Mouse (Mus musculus) limb, embryonic 15.5 days (tissue): ENCODE measurements around the gene Rnf220. TPM values are rescaled to one million over a fixed set of nuclear protein-coding genes. Genes with fewer than 3 reads are reported as not detected.

Source experiments
- ATAC-seq: fragments of 200-750 bp; cut with Nextera tagmentation; 2 replicates; pipeline ENCODE4 v1.8.0; 2017; ENCODE audit warnings: low read depth, moderate TSS enrichment; ENCODE audit not compliant: insufficient number of reproducible peaks, low FRiP score, low TSS enrichment
- H3K27ac ChIP-seq: fragments of 300-500 bp; sonication (generic); 2 replicates; pipeline ENCODE4 v1.5.1; 2015; ENCODE audit warnings: moderate library complexity, mild to moderate bottlenecking, inconsistent platforms
- H3K27me3 ChIP-seq: fragments of 300-500 bp; sonication (generic); 2 replicates; pipeline ENCODE4 v1.6.1; 2015; ENCODE audit warnings: inconsistent platforms
- H3K36me3 ChIP-seq: fragments of 300-500 bp; sonication (generic); 2 replicates; pipeline ENCODE4 v1.6.1; 2015; ENCODE audit warnings: inconsistent platforms
- H3K4me1 ChIP-seq: fragments of 300-500 bp; sonication (generic); 2 replicates; pipeline ENCODE4 v1.6.1; 2015; ENCODE audit warnings: inconsistent platforms
- H3K4me2 ChIP-seq: fragments of 300-500 bp; sonication (generic); 2 replicates; pipeline ENCODE4 v1.6.1; 2015; ENCODE audit warnings: mild to moderate bottlenecking, inconsistent platforms
- H3K4me3 ChIP-seq: fragments of 300-500 bp; sonication (generic); 2 replicates; pipeline ENCODE4 v1.5.1; 2015; ENCODE audit warnings: mild to moderate bottlenecking, inconsistent platforms
- H3K9ac ChIP-seq: fragments of 300-500 bp; sonication (generic); 2 replicates; pipeline ENCODE4 v1.6.1; 2015; ENCODE audit warnings: inconsistent platforms
- H3K9me3 ChIP-seq: fragments of 300-500 bp; sonication (generic); 2 replicates; pipeline ENCODE4 v1.6.1; 2016; ENCODE audit warnings: inconsistent platforms
- WGBS: fragments of 180-500 bp; shearing (Covaris S2); methylation state at CpG from one replicate; pipeline ENCODE4 v1.1.7; 2015; 5-methylcytosine and 5-hydroxymethylcytosine counted together
- polyA plus RNA-seq: library from polyadenylated mRNA; unstranded; fragments of >200 nt; fragmentation: Nextera tagmentation; extraction: Ambion mirVana; gene quantifications from 2 replicates; pipeline ENCODE4 v1.2.1, GENCODE M21; 2015

Gene Rnf220
- polyA plus RNA-seq, 1 experiment from 2014 or later = 73.0 TPM

- WGBS = 89% methylated on average over 19 of the region's 19 CpGs
Observed at GRCm38 (mm10) chr4:117367365-117367764, 129.5 kb downstream of the Rnf220 start.

GRCm38 (mm10) chr4:117362085-117362484 is 134.8 kb downstream of the Rnf220 start:
- Histone ChIP-seq H3K27me3 (no peaks in the 10 kb centered on the region), H3K9me3 (no peaks in the 10 kb centered on the region), H3K36me3 (no peaks in the 10 kb centered on the region), H3K27ac (no peak overlapping the region), H3K4me2 (no peak overlapping the region), H3K4me3 (no peak overlapping the region), H3K9ac (no peak overlapping the region), H3K4me1 (peaks cover 15% of the 10 kb centered on the region; the same call in 1 of the 2 replicates)
- no peak for ATAC-seq
- WGBS = 29% methylated on average over 5 of the region's 5 CpGs

More at GRCm38 (mm10) chr4:117367365-117367764, 129.5 kb downstream of the Rnf220 start:
- ATAC-seq = no peak
- Histone ChIP-seq H3K4me3 (no peak overlapping the region), H3K27me3 (peaks cover 6% of the 10 kb centered on the region; the same call in 1 of the 2 replicates), H3K9ac (no peak overlapping the region), H3K9me3 (no peaks in the 10 kb centered on the region), H3K27ac (no peak overlapping the region), H3K4me2 (no peak overlapping the region), H3K4me1 (peaks cover 15% of the 10 kb centered on the region), H3K36me3 (no peaks in the 10 kb centered on the region)

- Histone ChIP-seq H3K4me3 (no peak overlapping the region), H3K9ac (no peak overlapping the region), H3K4me1 (peaks cover 19% of the 10 kb centered on the region), H3K9me3 (no peaks in the 10 kb centered on the region), H3K27ac (no peak overlapping the region), H3K4me2 (no peak overlapping the region), H3K27me3 (no peaks in the 10 kb centered on the region), H3K36me3 (no peaks in the 10 kb centered on the region)
- no peak for ATAC-seq
- WGBS = 29% methylated on average over 7 of the region's 7 CpGs
Observed at GRCm38 (mm10) chr4:117361558-117361873, 135.3 kb downstream of the Rnf220 start.

- Histone ChIP-seq H3K4me3 (no peak overlapping the region), H3K36me3 (no peaks in the 10 kb centered on the region), H3K27me3 (no peaks in the 10 kb centered on the region), H3K4me1 (peaks cover 23% of the 10 kb centered on the region), H3K27ac (no peak overlapping the region), H3K9ac (no peak overlapping the region), H3K4me2 (no peak overlapping the region), H3K9me3 (no peaks in the 10 kb centered on the region)
- 52% methylated on average over 16 of the region's 16 CpGs for WGBS
- no peak for ATAC-seq
Observed at GRCm38 (mm10) chr4:117360713-117361557, 135.9 kb downstream of the Rnf220 start.

- H3K4me2 ChIP-seq = no peak overlapping the region
- no peak overlapping the region for H3K9ac ChIP-seq
- peaks cover 23% of the 10 kb centered on the region for H3K4me1 ChIP-seq
- 71% methylated on average over 17 of the region's 17 CpGs for WGBS
- no peaks in the 10 kb centered on the region for H3K27me3 ChIP-seq
- no peaks in the 10 kb centered on the region for H3K36me3 ChIP-seq
- no peak overlapping the region for H3K27ac ChIP-seq
- ATAC-seq = no peak
- H3K9me3 ChIP-seq = no peaks in the 10 kb centered on the region
- no peak overlapping the region for H3K4me3 ChIP-seq
Observed at GRCm38 (mm10) chr4:117359803-117360382, 137.0 kb downstream of the Rnf220 start.

GRCm38 (mm10) chr4:117357917-117358316 is 138.9 kb downstream of the Rnf220 start:
- no peak for ATAC-seq
- Histone ChIP-seq H3K9ac (no peak overlapping the region), H3K27me3 (no peaks in the 10 kb centered on the region), H3K4me1 (peaks cover 31% of the 10 kb centered on the region), H3K4me2 (no peak overlapping the region), H3K27ac (no peak overlapping the region), H3K36me3 (no peaks in the 10 kb centered on the region), H3K9me3 (no peaks in the 10 kb centered on the region), H3K4me3 (no peak overlapping the region)
- 44% methylated on average over 7 of the region's 7 CpGs for WGBS

GRCm38 (mm10) chr4:117357104-117357503 is 139.7 kb downstream of the Rnf220 start:
- H3K27me3 ChIP-seq = no peaks in the 10 kb centered on the region
- no peaks in the 10 kb centered on the region for H3K9me3 ChIP-seq
- no peak overlapping the region for H3K4me3 ChIP-seq
- peaks cover 38% of the 10 kb centered on the region for H3K4me1 ChIP-seq
- no peak overlapping the region for H3K9ac ChIP-seq
- WGBS = 32% methylated on average over 5 of the region's 5 CpGs
- H3K36me3 ChIP-seq = no peaks in the 10 kb centered on the region
- H3K4me2 ChIP-seq = no peak overlapping the region
- no peak for ATAC-seq
- no peak overlapping the region for H3K27ac ChIP-seq

GRCm38 (mm10) chr4:117356223-117356622 is 140.6 kb downstream of the Rnf220 start:
- Histone ChIP-seq H3K4me1 (peaks cover 43% of the 10 kb centered on the region), H3K9ac (no peak overlapping the region), H3K27me3 (no peaks in the 10 kb centered on the region), H3K4me3 (no peak overlapping the region), H3K9me3 (no peaks in the 10 kb centered on the region), H3K36me3 (no peaks in the 10 kb centered on the region), H3K4me2 (no peak overlapping the region), H3K27ac (no peak overlapping the region)
- no peak for ATAC-seq
- 49% methylated on average over 2 of the region's 2 CpGs for WGBS

- Histone ChIP-seq H3K4me2 (no peak overlapping the region), H3K9ac (no peak overlapping the region), H3K4me3 (no peak overlapping the region), H3K27ac (no peak overlapping the region), H3K36me3 (no peaks in the 10 kb centered on the region), H3K4me1 (peaks cover 44% of the 10 kb centered on the region), H3K27me3 (no peaks in the 10 kb centered on the region), H3K9me3 (no peaks in the 10 kb centered on the region)
- WGBS = 67% methylated on average over 6 of the region's 6 CpGs
- no peak for ATAC-seq
Observed at GRCm38 (mm10) chr4:117354651-117355050, 142.2 kb downstream of the Rnf220 start.

- no peak overlapping the region for H3K9ac ChIP-seq
- peaks cover 43% of the 10 kb centered on the region for H3K4me1 ChIP-seq
- H3K27me3 ChIP-seq = no peaks in the 10 kb centered on the region
- H3K27ac ChIP-seq = no peak overlapping the region
- ATAC-seq = no peak
- no peak overlapping the region for H3K4me2 ChIP-seq
- H3K9me3 ChIP-seq = no peaks in the 10 kb centered on the region
- no peaks in the 10 kb centered on the region for H3K36me3 ChIP-seq
- H3K4me3 ChIP-seq = no peak overlapping the region
- 52% methylated on average over 9 of the region's 9 CpGs for WGBS
Observed at GRCm38 (mm10) chr4:117352957-117353356, 143.9 kb downstream of the Rnf220 start.

- WGBS = 60% methylated on average over 5 of the region's 5 CpGs
- Histone ChIP-seq H3K27me3 (no peaks in the 10 kb centered on the region), H3K9me3 (no peaks in the 10 kb centered on the region), H3K4me2 (no peak overlapping the region), H3K27ac (no peak overlapping the region), H3K36me3 (no peaks in the 10 kb centered on the region), H3K4me1 (peaks cover 39% of the 10 kb centered on the region), H3K9ac (no peak overlapping the region), H3K4me3 (no peak overlapping the region)
- no peak for ATAC-seq
Observed at GRCm38 (mm10) chr4:117352071-117352470, 144.8 kb downstream of the Rnf220 start.

- Histone ChIP-seq H3K27ac (0 out of 2 replicates have a peak overlapping the region, but pooled peaks have one; percentile 18), H3K36me3 (no peaks in the 10 kb centered on the region), H3K27me3 (no peaks in the 10 kb centered on the region), H3K9ac (no peak overlapping the region), H3K4me3 (no peak overlapping the region), H3K4me1 (peaks cover 31% of the 10 kb centered on the region), H3K4me2 (no peak overlapping the region), H3K9me3 (no peaks in the 10 kb centered on the region)
- 67% methylated on average over 12 of the region's 12 CpGs for WGBS
- no peak for ATAC-seq
Observed at GRCm38 (mm10) chr4:117350139-117350693, 146.6 kb downstream of the Rnf220 start.
